Mouse (Mus musculus): Measurements from ENCODE around the gene Ptgis. TPM values are rescaled to one million over a fixed set of nuclear protein-coding genes. Genes with fewer than 3 reads are reported as not detected.

Gene Ptgis
- polyA plus RNA-seq, 1 experiment from 2014 or later = 3.7 TPM

DNA sequence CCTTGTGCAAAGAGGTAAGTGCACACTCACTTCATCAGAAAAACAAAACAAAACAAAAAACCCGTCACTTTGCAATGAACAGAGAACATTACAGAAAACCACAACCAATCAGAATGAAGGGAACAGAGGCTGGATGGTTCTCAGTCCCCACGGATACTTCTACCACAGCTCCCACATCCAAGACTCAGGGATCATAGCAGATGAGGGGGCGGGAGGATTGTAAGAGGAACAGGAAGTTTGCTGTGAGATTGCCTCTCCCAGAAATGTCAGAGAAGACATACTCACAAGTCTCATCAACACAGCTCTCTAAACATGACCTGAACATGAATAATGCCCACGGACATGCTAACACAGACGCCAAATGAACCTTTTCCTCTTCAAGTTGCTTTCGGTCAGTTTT is 91.4 kb downstream of the Ptgis start:
- no peak overlapping the region for H3K9ac ChIP-seq (ENCODE audit: low read length)
- no peak overlapping the region for H3K4me2 ChIP-seq (ENCODE audit: low read length)
- H3K9me3 ChIP-seq (replicated peaks; ENCODE audit: control insufficient read depth, low read length) = no peaks in the 10 kb centered on the region; the same call in 1 of the 2 replicates
- DNase-seq (ENCODE audit: low spot score) (no peak), ATAC-seq (no peak)
- H3K27ac ChIP-seq (ENCODE audit: low read depth, low read length) = no peak overlapping the region
- WGBS = 93% methylated on average over 6 of the region's 6 CpGs
- H3K36me3 ChIP-seq (ENCODE audit: control insufficient read depth, insufficient read depth, low read length) = no peaks in the 10 kb centered on the region
- no peak overlapping the region for H3K4me3 ChIP-seq (ENCODE audit: low read depth, low read length)
- no peaks in the 10 kb centered on the region for H3K27me3 ChIP-seq (replicated peaks; ENCODE audit: control insufficient read depth, insufficient read depth, low read length)
- H3K4me1 ChIP-seq (ENCODE audit: control insufficient read depth, insufficient read depth, low read length) = peaks cover 11% of the 10 kb centered on the region

DNA sequence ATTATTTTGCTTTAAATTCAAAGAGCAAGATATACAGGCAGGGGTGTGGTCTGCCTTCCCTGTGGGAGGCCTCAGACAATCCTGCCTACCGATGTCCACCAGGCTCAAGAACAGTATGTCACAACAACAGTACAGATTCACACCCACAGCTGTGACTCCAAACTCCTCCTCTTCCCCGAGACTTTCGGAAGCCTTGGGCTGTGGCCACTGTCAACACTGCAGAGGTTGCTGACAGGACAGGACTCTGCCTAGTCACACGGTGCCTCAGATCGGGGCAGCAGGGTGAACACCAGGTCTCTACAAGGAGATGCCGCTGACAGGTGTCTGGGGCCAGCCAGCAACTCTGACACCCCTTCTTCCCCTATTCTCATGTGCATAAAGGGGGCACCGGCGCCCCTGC is 92.7 kb downstream of the Ptgis start:
- Histone ChIP-seq H3K27ac (ENCODE audit: low read depth, low read length) (no peak overlapping the region), H3K36me3 (ENCODE audit: control insufficient read depth, insufficient read depth, low read length) (no peaks in the 10 kb centered on the region), H3K9me3 (replicated peaks; ENCODE audit: control insufficient read depth, low read length) (no peaks in the 10 kb centered on the region; the same call in 1 of the 2 replicates), H3K27me3 (replicated peaks; ENCODE audit: control insufficient read depth, insufficient read depth, low read length) (no peaks in the 10 kb centered on the region), H3K4me2 (ENCODE audit: low read length) (no peak overlapping the region), H3K4me1 (ENCODE audit: control insufficient read depth, insufficient read depth, low read length) (peaks cover 13% of the 10 kb centered on the region), H3K4me3 (ENCODE audit: low read depth, low read length) (no peak overlapping the region), H3K9ac (ENCODE audit: low read length) (no peak overlapping the region)
- no peak for DNase-seq (ENCODE audit: low spot score)
- 85% methylated on average over 8 of the region's 8 CpGs for WGBS
- no peak for ATAC-seq

DNA sequence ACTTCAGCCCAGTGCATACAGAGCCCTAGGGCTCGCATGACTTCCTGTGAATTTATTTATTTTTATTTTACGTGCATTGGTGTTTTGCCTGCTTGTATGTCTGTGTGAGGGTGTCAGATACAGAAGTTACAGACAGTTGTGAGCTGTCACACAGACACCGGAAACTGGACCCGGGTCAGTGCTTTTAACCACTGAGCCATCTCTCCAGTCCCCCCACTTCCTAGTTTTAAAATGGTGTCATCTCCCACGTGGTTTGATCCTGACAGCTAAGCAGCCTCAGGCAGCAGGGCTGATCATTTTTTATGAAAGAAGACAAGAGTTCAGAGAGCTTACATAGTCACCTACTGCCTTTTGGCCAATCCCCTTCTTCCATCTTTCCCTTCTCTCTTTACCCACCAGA is 94.5 kb downstream of the Ptgis start:
- Histone ChIP-seq H3K4me1 (ENCODE audit: control insufficient read depth, insufficient read depth, low read length) (peaks cover 13% of the 10 kb centered on the region), H3K36me3 (ENCODE audit: control insufficient read depth, insufficient read depth, low read length) (no peaks in the 10 kb centered on the region), H3K4me3 (ENCODE audit: low read depth, low read length) (no peak overlapping the region), H3K9ac (ENCODE audit: low read length) (no peak overlapping the region), H3K27me3 (replicated peaks; ENCODE audit: control insufficient read depth, insufficient read depth, low read length) (no peaks in the 10 kb centered on the region), H3K27ac (ENCODE audit: low read depth, low read length) (no peak overlapping the region), H3K9me3 (replicated peaks; ENCODE audit: control insufficient read depth, low read length) (no peaks in the 10 kb centered on the region; the same call in 1 of the 2 replicates), H3K4me2 (ENCODE audit: low read length) (no peak overlapping the region)
- WGBS = 79% methylated on average over 5 of the region's 5 CpGs
- no peak for ATAC-seq
- DNase-seq (ENCODE audit: low spot score) = no peak

DNA sequence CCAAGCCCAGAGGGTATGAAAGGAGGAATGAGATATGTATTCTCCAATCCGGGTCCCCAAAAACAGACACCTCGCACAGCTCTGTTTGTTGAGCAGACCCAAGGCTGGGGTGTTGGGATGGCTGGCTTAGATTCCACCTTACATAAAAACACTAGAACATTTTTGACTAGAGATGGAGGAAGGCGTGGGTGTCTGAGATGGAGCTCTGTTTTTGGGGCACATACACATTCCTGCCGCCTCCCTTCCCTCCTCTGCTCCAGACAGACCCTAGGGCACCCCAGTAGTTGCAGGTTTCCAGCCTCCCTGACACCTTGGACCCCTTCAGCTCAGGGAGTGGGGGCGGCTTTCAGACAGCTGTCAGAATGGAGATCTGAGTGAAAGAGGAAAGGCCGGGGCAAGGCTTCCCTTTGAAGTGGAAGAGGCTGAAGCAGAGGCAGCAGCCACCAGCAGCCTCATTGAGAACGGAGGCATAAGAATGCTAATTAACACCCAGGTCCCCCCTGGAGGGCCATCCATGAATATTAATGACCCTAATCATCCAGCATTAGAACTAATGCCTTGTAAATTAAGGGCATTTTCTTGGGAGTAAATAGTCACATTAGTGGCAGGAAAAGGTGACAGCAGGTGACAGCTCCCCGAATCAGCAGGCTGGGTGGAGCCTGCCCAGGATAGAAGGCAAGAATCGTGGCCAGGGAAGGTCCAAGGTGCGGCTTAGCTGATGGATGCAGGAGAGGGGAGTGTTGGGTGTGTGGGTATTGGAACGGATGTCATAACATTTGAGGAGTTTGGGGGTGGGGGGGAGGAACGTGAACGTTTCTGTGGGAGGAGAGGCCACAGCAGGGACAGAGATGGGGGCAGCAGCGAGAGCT is 95.7 kb downstream of the Ptgis start:
- Histone ChIP-seq H3K36me3 (ENCODE audit: control insufficient read depth, insufficient read depth, low read length) (no peaks in the 10 kb centered on the region), H3K9ac (ENCODE audit: low read length) (peak overlapping the region; percentile 6; the same call in 1 of the 2 replicates), H3K27me3 (replicated peaks; ENCODE audit: control insufficient read depth, insufficient read depth, low read length) (no peaks in the 10 kb centered on the region), H3K27ac (ENCODE audit: low read depth, low read length) (peak overlapping the region; percentile 15; the same call in 1 of the 2 replicates), H3K4me2 (ENCODE audit: low read length) (0 out of 2 replicates have a peak overlapping the region, but pooled peaks have one; percentile 5), H3K9me3 (replicated peaks; ENCODE audit: control insufficient read depth, low read length) (no peaks in the 10 kb centered on the region), H3K4me1 (ENCODE audit: control insufficient read depth, insufficient read depth, low read length) (peaks cover 13% of the 10 kb centered on the region), H3K4me3 (ENCODE audit: low read depth, low read length) (no peak overlapping the region)
- peak; percentile 64 for DNase-seq (ENCODE audit: low spot score)
- ATAC-seq = peak; percentile 58
- 5% methylated on average over 14 of the region's 14 CpGs for WGBS

DNA sequence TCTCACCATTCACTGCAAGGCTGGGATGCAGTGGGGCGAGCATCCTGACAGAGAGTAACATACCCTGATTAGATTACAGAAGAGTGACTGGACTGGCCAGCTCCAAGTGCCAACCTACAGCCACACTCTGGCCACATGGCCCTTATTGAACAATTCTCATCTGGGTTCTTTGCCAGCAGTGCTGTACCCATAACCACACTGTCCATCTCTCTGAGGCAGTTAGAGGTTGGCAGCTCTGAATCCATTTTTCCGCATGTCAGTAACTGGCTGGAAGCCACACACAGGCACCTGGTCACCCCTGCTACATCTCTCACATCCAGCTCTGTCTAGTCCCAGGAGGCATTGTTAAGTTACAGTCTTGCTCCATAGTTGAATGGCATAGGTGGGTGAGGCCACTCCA is 96.5 kb downstream of the Ptgis start:
- no peak overlapping the region for H3K4me2 ChIP-seq (ENCODE audit: low read length)
- DNase-seq (ENCODE audit: low spot score) (no peak), ATAC-seq (no peak)
- no peak overlapping the region for H3K4me3 ChIP-seq (ENCODE audit: low read depth, low read length)
- no peak overlapping the region for H3K9ac ChIP-seq (ENCODE audit: low read length)
- no peak overlapping the region for H3K27ac ChIP-seq (ENCODE audit: low read depth, low read length)
- WGBS = 70% methylated on average over 2 of the region's 2 CpGs
- H3K27me3 ChIP-seq (replicated peaks; ENCODE audit: control insufficient read depth, insufficient read depth, low read length) = no peaks in the 10 kb centered on the region
- peaks cover 13% of the 10 kb centered on the region for H3K4me1 ChIP-seq (ENCODE audit: control insufficient read depth, insufficient read depth, low read length)
- H3K36me3 ChIP-seq (ENCODE audit: control insufficient read depth, insufficient read depth, low read length) = no peaks in the 10 kb centered on the region
- H3K9me3 ChIP-seq (replicated peaks; ENCODE audit: control insufficient read depth, low read length) = no peaks in the 10 kb centered on the region

DNA sequence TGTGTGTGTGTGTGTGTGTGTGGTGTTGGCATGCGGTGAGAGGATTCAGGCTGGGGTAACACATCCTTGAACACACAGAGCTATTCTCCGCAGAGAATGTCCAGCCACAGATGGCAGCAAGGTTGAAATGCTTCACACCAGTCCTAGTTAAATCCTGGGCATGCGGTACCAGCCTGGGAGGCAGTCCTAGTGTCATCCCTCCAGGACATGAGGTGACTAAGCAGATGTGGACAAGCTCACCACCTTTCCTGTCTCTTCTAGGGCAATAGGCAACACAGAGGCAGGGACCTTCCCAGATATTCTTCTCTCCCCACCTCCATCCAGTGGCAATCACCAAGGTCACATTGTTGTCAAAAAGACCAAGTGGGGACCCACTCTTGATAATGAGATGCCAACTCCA is 98.1 kb downstream of the Ptgis start:
- H3K27ac ChIP-seq (ENCODE audit: low read depth, low read length) = no peak overlapping the region
- ATAC-seq = no peak
- no peaks in the 10 kb centered on the region for H3K9me3 ChIP-seq (replicated peaks; ENCODE audit: control insufficient read depth, low read length)
- H3K4me2 ChIP-seq (ENCODE audit: low read length) = no peak overlapping the region
- WGBS = 90% methylated on average over 3 of the region's 3 CpGs
- no peak overlapping the region for H3K9ac ChIP-seq (ENCODE audit: low read length)
- no peaks in the 10 kb centered on the region for H3K36me3 ChIP-seq (ENCODE audit: control insufficient read depth, insufficient read depth, low read length)
- no peak overlapping the region for H3K4me3 ChIP-seq (ENCODE audit: low read depth, low read length)
- no peaks in the 10 kb centered on the region for H3K27me3 ChIP-seq (replicated peaks; ENCODE audit: control insufficient read depth, insufficient read depth, low read length)
- peaks cover 15% of the 10 kb centered on the region for H3K4me1 ChIP-seq (ENCODE audit: control insufficient read depth, insufficient read depth, low read length)
- no peak for DNase-seq (ENCODE audit: low spot score)

DNA sequence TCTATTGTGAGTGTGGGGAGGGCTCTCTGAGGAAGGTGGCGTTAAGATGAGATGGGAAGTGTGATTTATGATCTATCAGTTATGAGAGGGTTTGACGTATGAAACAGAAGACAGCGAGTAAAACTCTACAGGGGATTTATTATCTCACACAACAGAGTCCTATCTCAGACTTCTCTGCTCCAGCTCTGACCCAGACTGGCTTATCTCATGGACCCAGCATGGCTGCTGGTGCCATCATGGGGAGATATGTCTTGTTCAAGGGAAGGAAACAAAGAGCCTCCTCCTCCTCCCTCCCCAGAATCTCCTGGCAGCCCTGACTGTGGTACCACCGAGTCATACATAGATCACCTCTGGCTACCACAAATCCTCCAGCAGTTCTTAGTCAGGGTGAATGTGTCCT is 98.6 kb downstream of the Ptgis start:
- Histone ChIP-seq H3K27ac (ENCODE audit: low read depth, low read length) (no peak overlapping the region), H3K4me3 (ENCODE audit: low read depth, low read length) (no peak overlapping the region), H3K4me1 (ENCODE audit: control insufficient read depth, insufficient read depth, low read length) (peaks cover 18% of the 10 kb centered on the region), H3K27me3 (replicated peaks; ENCODE audit: control insufficient read depth, insufficient read depth, low read length) (no peaks in the 10 kb centered on the region), H3K4me2 (ENCODE audit: low read length) (no peak overlapping the region), H3K9me3 (replicated peaks; ENCODE audit: control insufficient read depth, low read length) (no peaks in the 10 kb centered on the region), H3K36me3 (ENCODE audit: control insufficient read depth, insufficient read depth, low read length) (no peaks in the 10 kb centered on the region), H3K9ac (ENCODE audit: low read length) (no peak overlapping the region)
- DNase-seq (ENCODE audit: low spot score) = no peak
- WGBS = 89% methylated on average over 4 of the region's 4 CpGs
- ATAC-seq = no peak

Other genes starting within 250 kb of the Ptgis start
- 81.7 and 102 TPM in 2 replicates for gene Stau1, start 244.3 kb downstream of the Ptgis start, polyA plus RNA-seq (2014; fragmentation: Nextera tagmentation; extraction: Ambion mirVana)
- 23.2 and 27.8 TPM in 2 replicates for gene Ddx27, start 225.4 kb downstream of the Ptgis start, polyA plus RNA-seq (2014; fragmentation: Nextera tagmentation; extraction: Ambion mirVana)
- gene Znfx1, start 177.6 kb downstream of the Ptgis start, polyA plus RNA-seq (2014; fragmentation: Nextera tagmentation; extraction: Ambion mirVana) = 4.9 and 5.9 TPM in 2 replicates
- gene Kcnb1, start 50.4 kb downstream of the Ptgis start, polyA plus RNA-seq (2014; fragmentation: Nextera tagmentation; extraction: Ambion mirVana) = 1.6 and 2.1 TPM in 2 replicates
- 10.9 and 12.0 TPM in 2 replicates for gene B4galt5, start 108.6 kb upstream of the Ptgis start, polyA plus RNA-seq (2014; fragmentation: Nextera tagmentation; extraction: Ambion mirVana)
- gene Slc9a8, start 181.1 kb upstream of the Ptgis start, polyA plus RNA-seq (2014; fragmentation: Nextera tagmentation; extraction: Ambion mirVana) = 13.8 and 15.9 TPM in 2 replicates